Mouse (Mus musculus) gastrocnemius, adult 2 months (tissue): ENCODE measurements around the gene Lca5l. TPM values are rescaled to one million over a fixed set of nuclear protein-coding genes. Genes with fewer than 3 reads are reported as not detected.

Experiments
- DNase-seq: peaks from one replicate; pipeline ENCODE4 v3.0.0; 2022
- H3K27ac ChIP-seq: fragments of 200-600 bp; 2 replicates; pipeline ENCODE4 v1.8.1; 2022; ENCODE audit warnings: mild to moderate bottlenecking
- H3K4me3 ChIP-seq: fragments of 200-600 bp; 2 replicates; pipeline ENCODE4 v1.8.1; 2022; ENCODE audit warnings: mild to moderate bottlenecking, moderate library complexity
- CTCF ChIP-seq: fragments of 200-600 bp; IDR thresholded peaks from 2 replicates; pipeline ENCODE4 v1.8.1; 2022; ENCODE audit warnings: antibody characterized with exemption, mild to moderate bottlenecking, moderate library complexity
- intact Hi-C: fragments of 180-260 bp; cut with DNase I; formaldehyde crosslinking; loops from one replicate; pipeline ENCODE4 v1.15.1; 2025
- total RNA-seq, 2 experiments: library from RNA; stranded (reverse); gene quantifications; 2 replicates each; pipeline ENCODE4 v1.2.3; 2021

Gene Lca5l
- total RNA-seq, 2 experiments from 2014 or later, result 0.50 to 0.51 TPM

DNA sequence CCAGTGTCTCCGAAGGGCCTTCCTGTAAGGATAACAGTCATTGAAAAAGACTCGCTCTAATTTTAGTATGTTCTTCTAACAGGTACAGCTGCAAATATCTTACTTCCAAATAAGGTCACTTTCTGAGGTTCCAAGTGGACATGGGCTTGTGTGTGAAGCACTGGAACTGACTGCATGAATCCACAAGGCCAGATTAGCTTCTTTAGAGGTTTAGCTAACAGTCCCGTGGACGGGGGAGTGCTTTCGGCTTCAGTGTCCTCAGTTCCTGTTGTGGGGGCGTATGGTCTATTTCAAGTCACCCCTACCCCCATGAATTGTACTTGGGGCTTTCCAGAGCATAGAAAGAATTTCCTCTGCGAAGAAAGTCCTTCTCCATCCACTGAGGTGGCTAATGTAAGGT is 18.8 kb upstream of the Lca5l start:
- TF ChIP-seq CTCF, result no peak
- intact Hi-C loops, result no loop called here
- H3K4me3 ChIP-seq, result peak overlapping the region; percentile 32
- H3K27ac ChIP-seq, result peak overlapping the region; percentile 71
- DNase-seq, result no peak

DNA sequence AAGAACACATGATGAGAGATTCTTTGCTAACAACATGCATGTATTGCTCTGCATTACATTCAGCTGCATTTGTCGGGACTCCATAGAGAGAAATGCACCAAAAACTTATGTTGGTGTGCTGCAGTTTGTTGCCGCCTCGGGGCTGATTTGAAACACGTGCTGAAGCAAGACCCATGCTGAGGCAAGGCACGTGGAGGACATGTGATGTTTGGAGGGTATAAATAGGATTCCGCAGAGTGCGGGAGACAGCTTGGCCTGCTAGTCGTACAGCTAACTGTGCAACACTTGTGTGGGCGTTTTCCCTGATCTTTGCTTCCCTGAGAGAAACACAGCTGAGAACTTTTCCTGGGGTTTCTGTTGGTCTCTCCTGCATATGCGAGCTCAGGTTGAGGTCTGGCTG is 17.7 kb upstream of the Lca5l start:
- peak overlapping the region; percentile 32 for H3K4me3 ChIP-seq
- intact Hi-C loops, result no loop called here
- peak overlapping the region; percentile 71 for H3K27ac ChIP-seq
- peak; percentile 60 for DNase-seq
- no peak for TF ChIP-seq CTCF

DNA sequence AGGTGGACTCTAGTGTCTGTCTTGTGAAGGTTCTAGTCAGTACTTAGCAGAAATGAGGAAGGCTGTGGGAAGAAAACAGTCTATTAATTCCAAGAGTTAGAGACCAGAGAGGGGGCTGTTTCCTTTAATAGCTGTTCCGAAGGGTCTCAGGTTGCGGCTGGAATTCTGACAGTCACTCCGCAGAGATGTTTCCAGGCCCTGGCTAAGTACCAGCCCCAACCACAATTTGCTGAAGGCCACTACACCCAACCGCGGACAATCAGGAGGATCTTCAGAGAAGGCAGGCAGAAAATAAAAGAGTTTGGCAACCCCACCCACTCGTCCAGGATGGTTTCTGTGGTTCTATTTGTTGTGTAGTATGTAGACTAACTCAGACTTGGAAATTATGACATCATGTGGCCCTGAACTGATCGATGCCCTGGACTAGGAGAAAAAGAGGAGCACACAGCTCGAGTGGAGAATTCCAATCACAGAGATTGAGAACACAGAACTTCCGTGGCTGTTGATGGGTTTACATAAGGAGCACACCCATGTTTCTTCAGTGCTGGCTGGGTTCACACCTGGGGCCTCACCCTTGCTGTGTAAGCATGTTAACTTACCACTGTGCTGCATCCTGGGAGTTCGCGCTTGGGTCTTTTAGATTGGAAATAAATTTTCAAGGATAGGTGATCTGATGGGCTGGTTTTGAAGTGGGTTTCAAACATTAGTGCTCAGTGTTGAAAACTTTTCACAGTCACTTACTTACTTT is 9.6 kb upstream of the Lca5l start:
- intact Hi-C loops, result no loop called here
- Histone ChIP-seq H3K4me3 (peak overlapping the region; percentile 84), H3K27ac (peak overlapping the region; percentile 96)
- no peak for TF ChIP-seq CTCF
- peak; percentile 78 for DNase-seq

DNA sequence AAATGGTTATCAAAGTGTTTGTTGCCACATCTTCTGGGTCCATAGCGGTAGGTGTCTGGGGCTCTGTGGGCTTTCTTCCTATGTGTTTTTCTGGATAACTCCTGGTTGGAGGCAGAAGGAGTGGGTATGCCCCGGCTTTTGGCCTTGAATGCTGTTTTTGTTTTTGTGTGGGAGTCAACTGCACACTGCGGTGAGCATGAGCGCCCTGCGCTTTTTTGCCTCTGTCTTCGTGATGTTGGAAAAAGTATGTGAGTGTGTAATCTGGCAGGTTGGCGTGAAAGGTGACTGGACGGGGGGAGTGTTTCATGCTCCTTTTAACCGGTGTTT is 8.6 kb upstream of the Lca5l start:
- intact Hi-C loops, result no loop called here
- peak overlapping the region; percentile 84 for H3K4me3 ChIP-seq
- no peak for TF ChIP-seq CTCF
- no peak for DNase-seq
- peak overlapping the region; percentile 96 for H3K27ac ChIP-seq

DNA sequence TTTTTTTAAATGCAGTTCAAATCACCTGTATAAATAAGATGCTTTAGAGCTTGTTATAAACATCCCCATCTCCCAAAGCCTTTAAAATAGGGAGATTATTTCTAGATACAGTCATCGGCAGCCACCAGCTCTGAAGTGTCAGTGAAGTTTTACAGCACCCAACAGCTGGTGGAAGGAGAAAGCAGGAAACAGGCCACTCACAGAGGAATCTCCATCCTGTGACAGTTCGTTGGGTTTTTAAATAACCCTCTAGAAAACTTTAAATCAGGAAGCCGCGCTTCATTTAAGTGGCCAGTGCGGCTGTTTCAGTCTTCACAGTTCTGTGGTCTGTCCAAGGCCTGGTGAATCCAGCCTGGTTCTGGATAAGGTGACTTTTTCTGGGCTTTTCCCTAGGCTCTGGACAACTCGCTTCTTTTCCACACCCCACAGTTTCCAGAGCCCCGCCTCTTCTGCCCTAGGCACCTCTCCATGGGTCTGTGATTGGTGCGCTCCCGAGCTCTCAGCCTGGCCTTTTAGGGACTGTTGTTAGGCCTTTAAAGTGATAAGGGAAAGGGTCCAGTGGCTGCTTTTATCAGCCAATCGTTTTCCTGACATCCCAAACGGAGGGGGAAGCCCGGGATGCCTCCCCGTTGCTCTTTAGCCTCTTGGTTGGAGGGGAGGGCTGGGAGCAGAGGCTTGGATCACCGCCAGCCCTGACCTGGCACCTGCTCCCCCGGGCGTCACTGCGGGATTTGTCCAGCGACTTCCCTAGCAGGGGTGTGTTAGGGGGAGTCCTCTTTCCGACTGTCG is 8.0 kb upstream of the Lca5l start, which contains the start of gene Sh3bgr:
Gene Sh3bgr (plus strand): TSS at position 538 of the 789 bp plus-strand sequence.
- Histone ChIP-seq H3K4me3 (peak within 1 kb of the TSS; percentile 84), H3K27ac (peak within 1 kb of the TSS; percentile 96)
- no peak for TF ChIP-seq CTCF
- intact Hi-C loops, result no loop called here
- peak; percentile 94 for DNase-seq

DNA sequence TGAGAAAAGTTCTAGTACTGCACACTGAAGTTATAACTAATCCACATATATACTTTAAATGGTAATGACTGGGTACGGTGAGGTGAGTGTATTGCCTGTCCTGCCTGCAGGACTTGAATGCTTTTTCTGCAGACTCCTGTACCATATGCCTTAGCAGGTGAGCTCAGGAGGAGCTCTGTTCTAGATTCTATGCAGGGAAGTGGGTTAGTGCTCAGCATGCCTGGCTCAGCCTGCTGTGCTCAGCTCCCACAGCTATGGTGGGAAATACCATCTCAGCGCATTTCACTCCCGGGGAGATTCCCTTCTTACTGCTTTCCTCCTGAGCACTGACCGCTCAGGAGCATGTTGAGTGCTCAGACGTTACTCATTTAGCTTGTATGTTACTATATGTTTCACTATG is 4.5 kb downstream of the Lca5l start:
- no peak for TF ChIP-seq CTCF
- Histone ChIP-seq H3K27ac (no peak overlapping the region), H3K4me3 (no peak overlapping the region)
- DNase-seq, result no peak
- intact Hi-C loops, result no loop called here

DNA sequence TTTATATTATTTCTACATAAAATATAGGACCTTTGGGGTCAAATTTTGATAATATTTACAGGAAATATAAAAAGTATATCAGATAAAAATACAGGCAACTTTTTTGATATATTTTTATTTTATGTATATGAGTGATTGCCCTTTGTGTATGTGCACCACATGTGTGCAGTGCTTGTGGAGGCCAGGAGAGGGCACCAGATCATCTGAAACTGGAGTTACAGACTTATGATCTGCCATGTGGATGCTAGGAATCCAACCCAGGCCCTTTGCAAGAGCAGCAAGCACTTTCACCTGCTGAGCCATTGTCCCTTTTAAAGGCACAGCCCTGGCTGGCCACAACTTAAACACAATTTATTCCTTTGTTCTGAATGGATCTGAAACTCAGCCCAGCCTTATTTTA is 12.9 kb downstream of the Lca5l start:
- H3K27ac ChIP-seq, result no peak overlapping the region
- no peak for TF ChIP-seq CTCF
- DNase-seq, result no peak
- intact Hi-C loops, result no loop called here
- H3K4me3 ChIP-seq, result no peak overlapping the region

DNA sequence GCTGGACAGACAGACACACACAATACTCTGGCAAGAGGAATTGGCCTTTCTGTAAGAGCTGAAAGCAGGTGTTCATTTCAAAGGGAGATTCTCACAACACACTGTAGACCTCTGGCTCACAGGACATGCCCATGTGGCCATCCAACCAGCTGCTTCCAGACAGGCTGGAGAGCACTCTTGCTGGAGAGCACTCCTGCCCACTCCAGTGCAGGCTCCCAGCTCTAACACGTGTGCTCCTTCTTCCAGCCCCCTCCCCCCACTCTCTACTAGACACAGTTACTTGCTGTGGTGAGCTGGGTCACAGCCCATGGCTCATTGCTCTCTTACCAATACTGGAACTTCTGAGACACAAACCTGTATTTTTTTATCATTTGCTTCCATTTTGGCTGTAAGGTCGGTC is 16.7 kb downstream of the Lca5l start:
- intact Hi-C loops, result no loop called here
- no peak for TF ChIP-seq CTCF
- no peak overlapping the region for H3K4me3 ChIP-seq
- no peak overlapping the region for H3K27ac ChIP-seq
- no peak for DNase-seq

DNA sequence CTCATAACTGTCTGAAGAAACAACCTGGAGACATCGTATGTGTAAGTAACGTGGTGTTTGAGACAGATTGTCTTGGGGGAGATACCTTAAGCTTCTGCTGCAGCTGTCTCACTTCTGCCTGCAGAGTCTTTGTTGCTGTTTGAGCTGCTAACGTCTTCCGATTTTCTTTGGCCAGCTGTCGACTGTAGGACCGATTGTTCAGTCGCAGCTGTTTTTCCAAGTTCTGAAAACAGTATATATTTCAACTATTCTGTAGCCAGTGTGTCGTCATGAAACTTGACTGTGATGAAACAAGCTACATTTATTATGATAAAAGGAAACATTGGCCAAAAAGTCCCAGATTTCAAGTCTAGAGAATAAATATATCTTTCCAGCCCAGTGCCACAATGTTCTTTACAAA is 18.4 kb downstream of the Lca5l start:
- intact Hi-C loops, result no loop called here
- no peak for TF ChIP-seq CTCF
- Histone ChIP-seq H3K4me3 (no peak overlapping the region), H3K27ac (no peak overlapping the region)
- no peak for DNase-seq

DNA sequence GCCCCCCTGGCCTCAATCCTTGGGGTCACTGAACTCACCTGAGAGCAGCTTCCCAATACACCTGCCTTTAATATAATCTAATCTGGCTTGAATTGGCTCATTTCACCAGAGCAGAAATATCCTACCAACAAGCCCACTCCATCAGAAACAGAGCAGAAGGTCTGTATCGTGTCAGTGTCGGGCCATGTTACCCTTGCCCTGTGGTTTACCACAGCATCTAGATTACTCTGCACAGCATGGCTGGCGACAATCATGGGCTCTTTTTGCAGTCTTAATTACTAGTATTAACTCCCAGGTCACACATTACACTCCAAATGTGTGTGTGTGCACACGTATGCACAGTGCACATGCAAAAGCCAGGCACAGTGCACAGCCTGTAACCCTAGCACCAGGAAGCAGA is 23.2 kb downstream of the Lca5l start:
- intact Hi-C loops, result no loop called here
- Histone ChIP-seq H3K4me3 (no peak overlapping the region), H3K27ac (no peak overlapping the region)
- DNase-seq, result no peak
- no peak for TF ChIP-seq CTCF

DNA sequence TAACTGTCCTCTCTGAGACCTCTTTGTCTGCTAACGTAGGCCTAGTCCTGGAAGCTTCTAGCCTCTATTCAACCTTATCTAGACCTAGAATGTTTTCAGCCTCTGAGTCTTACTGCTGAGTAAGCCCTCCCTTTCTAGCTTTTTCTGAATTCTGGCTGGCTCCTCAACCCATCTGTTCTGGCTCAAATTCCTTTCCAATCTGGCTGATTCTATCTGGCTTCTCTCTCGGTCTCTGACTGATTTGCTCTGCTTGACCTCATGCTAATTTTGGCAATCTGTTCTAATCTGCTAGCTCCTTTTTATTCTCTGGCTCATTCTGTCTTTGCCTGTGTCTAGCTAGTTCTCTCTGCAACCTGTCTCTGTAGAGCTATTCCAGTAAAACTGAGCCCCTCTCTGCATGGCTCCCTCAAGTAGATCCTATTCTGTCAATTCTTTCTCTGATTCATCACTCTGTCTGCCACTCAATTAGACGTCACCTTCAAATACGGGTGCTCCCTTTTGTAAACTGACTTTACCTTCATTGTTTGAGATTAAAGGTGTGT is 26.3 kb downstream of the Lca5l start:
- intact Hi-C loops, result loop anchor here (2.0 kb wide), 1 partner anchor 179 kb away; no protein-coding TSS in a partner anchor
- no peak for DNase-seq
- no peak for TF ChIP-seq CTCF

DNA sequence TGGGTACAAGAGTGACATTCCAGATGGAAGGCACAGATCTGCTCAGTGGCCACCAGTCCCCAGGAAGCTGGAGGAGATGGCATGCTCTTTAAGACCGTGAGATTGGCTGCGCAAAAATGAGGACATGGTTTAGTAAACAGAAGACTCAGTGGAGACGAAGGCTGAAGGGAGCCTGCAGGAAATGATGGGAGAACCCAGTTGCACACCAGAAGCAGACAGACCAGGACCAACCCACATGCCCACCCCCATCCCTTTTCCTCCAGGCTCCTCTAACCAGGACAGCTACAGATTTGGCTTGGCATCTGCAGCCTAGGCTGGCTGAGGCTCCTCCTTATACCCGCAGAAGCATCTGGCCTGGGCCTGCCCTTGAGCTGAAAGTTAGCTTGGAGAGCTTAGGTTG is 30.7 kb downstream of the Lca5l start:
- TF ChIP-seq CTCF, result no peak
- DNase-seq, result no peak
- intact Hi-C loops, result no loop called here
- Histone ChIP-seq H3K27ac (no peak overlapping the region), H3K4me3 (no peak overlapping the region)

More for the DNA sequence above, 26.3 kb downstream of the Lca5l start:
- Histone ChIP-seq H3K27ac (no peak overlapping the region), H3K4me3 (no peak overlapping the region)

DNA sequence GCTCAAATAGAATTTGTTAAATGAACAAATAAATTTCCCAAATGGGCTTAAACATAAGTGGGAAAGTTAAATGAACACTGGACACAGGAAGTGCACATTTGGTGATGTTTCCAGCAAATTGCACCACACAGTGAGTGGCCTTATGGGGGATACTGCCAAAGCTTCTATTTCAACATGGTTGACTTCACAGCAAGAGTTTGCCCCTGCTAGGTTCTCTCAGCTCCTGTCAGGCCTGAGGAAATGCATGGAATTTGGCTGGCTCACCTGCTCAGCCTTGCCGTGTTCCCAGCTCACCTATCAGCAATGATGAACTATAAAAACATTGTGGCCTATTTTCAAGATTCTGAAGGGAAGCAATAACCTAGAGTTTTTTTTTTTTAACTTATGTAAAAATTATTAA is 31.1 kb downstream of the Lca5l start:
- intact Hi-C loops, result no loop called here
- H3K4me3 ChIP-seq, result no peak overlapping the region
- no peak overlapping the region for H3K27ac ChIP-seq
- TF ChIP-seq CTCF, result no peak
- no peak for DNase-seq
